Mouse (Mus musculus): Measurements from ENCODE around the gene Cbln3. TPM values are rescaled to one million over a fixed set of nuclear protein-coding genes. Genes with fewer than 3 reads are reported as not detected.

The Cbln3 gene
- total RNA-seq, 2 experiments from 2014 or later, result not detected

DNA sequence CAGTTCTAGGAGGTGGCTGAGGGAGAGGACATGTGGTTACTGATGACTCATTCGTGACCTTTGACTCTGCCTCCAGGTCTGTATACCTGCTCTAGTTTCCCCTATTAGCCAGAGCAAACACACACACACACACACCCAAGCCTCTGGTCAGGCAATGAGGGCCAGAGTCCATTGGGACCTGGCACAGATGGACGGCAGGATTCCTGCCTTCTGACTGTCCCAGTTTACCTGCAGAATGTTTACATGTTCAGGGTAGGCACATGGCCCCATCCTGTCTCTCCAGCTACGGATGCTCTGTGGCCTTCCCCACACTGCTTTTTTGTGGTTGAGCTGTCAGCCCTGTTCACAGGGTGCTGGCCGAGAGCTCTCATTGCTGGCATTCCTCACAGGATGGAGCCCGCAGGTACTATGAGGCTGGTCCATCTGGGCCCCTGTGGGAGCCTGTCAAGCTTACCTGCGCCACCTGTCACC, 2.0 kb downstream of the Cbln3 start:
- no peak for ATAC-seq (replicated peaks; ENCODE audit: poor library complexity, severe bottlenecking)

DNA sequence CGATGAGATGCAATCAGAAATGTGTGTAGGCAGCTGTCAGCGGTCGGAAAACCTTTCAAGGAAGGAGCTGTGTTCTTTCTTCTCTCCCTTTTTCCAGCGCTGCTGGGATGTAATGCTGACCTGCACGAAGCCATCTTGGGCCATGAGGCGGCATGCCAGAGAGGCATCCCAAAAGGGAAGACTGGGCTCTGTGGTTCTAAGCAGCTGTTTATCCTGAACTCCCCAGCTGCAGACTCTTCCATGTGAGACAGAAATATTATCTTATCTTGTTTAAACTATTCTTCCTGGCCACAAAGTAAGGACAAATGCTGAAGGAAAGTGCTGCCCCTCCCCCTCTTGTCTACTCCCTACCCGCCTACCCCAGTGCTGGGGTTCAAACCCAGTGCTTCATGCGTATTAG, 3.2 kb downstream of the Cbln3 start:
- ATAC-seq (replicated peaks; ENCODE audit: poor library complexity, severe bottlenecking), result no peak

DNA sequence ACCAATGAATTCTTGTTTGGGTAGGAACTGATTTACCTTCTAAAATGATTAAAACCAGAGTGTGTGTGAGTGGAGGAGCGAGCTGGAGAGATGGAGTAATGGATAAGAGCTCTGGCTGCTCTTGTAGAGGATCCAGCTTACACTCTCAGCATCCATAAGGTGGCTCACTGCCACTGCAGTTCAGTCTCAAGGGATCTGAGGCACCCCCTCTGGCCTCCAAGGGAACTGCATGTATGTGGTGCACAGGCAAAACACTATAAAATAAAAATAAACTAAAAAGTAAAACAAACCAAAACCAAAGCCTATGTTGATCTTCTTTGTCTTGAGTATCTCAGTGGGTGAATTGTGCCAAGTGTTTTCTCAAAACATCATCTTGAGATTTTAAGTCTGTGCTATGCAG, 4.6 kb downstream of the Cbln3 start:
- peak; percentile 85 for ATAC-seq (replicated peaks; ENCODE audit: poor library complexity, severe bottlenecking)

DNA sequence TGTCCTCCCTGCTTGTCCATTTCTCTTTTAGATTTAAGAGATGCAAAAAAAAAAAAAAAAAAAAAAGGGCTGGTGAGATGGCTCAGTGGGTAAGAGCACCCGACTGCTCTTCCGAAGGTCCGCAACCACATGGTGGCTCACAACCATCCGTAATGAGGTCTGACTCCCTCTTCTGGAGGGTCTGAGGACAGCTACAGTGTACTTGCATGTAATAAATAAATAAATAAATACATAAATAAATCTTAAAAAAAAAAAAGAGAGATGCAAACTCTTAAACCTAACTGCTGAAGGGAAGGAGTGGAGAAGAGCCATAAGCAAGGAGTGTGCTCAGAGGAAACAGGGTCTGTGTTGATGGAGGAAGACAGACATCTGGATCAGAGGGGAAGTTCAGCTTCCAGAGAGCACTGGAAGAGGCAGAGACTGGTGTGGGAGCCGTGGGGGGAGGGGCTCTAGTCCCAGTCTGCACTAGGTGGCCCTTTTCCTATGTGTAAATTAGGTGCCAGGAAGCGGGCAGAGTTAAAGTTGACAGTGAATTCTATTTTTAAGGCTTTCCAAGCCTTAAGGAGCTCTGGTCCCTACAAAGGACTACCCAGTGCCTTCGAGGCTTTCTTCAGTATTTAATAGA, 5.8 kb downstream of the Cbln3 start:
- ATAC-seq (replicated peaks; ENCODE audit: poor library complexity, severe bottlenecking), result no peak

DNA sequence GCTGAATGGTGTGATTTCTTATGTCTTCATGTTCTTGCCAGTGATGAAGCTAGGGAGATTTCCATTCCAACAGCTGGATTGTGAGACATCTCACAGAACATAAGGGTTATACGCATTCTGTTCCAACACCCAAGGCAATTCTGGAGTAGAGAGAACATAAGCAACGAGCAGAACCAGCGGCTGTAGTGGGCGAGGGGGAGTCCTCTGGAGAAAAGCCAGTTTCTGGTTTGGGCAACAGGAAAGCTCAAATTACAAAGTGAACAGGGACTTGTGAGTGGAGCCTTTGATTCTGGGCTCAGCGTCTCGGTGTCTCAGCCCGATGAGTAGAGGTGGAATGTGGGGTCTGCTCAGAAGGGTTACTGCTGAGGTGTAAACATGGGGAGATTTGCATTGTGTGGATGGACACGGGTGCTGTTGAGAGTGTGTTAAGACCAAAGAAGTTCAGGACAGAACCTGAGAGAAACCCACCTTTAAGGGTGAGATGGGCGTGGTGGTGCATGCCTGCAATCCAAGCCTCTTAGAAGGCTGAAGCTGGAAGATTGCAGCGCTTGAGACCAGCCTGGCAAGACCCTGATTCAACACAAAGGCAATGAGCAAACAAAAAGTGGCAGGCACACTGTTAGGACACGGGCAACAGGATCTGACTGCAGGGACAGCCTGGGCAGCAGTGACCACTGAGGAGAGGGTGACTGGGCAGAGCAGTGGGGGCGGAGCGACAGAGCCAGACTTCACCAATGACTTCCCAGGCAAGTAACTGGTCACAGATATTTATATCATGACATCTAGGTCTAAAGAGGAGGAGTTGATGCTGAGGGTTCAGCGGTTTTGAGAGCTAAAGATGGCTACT, 6.5 kb downstream of the Cbln3 start:
- no peak for ATAC-seq (replicated peaks; ENCODE audit: poor library complexity, severe bottlenecking)

DNA sequence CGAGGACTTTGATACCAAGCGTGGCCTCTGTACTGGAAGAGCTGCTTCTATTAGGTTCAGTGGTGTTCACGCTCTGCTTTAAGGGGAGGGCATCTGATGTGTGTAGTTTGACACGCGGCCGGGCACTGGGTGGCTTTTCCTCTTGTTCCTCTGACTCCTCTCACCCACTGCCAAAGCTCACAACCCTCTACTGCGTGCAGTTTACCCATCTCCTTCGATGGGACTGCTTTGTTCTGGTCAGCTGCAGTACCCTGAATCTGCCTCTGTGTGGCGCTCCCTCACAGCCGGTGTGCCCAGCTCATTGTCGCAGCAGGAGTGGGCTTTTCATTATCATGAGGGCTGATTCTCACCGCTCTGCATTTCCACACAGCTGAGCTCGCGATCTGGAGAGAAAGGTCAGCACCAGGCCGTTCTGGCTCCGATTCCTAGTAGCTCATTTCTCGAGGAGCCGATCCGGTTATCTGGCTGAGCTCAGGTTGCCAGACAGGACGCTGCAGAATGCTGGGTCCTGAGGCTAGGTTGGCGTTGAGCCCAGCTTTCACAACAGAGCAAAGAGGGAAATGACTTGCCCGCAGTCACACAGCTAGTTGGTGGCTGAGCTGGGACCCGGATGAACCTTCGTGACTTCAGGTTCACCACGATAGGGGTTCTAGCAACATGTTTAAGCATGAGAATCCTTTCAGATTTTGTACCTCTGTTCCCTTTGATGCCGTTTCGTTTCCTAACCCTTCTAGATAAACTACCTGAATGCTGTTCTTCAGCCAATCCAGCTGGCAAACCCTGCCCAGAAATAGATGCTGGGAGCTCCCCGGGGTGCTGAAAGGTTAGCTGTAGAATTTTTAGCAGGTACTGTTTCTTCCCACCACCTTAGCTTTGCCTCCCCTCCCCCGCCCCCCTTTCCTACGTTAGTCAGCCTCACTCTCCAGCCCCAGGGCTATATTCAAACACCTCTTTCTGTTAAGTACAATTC, 10.2 kb downstream of the Cbln3 start:
- ATAC-seq (replicated peaks; ENCODE audit: poor library complexity, severe bottlenecking), result peak; percentile 87

DNA sequence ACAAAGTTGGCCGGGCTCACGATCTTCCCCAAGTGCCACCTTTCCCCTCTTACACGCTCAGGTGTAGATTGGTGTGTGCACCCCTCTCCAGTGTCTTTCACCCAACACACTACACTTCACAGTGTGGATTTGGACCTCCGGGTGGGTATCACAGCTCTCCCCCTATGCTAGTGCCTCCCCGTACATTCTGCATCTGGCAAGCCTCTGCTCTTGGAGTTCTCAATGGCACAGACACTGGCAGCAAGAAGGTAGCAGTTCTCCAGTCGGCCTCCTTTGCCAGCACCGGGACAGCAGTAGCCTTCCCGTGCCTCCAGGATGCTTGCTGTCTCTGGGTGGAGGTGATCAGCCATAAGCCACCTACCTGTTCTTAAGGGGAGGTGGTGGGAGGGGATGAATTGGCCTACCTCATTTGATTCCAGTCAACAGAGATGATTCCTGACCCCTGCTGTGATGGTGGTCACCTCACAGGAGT, 10.9 kb downstream of the Cbln3 start:
- ATAC-seq (replicated peaks; ENCODE audit: poor library complexity, severe bottlenecking), result no peak

DNA sequence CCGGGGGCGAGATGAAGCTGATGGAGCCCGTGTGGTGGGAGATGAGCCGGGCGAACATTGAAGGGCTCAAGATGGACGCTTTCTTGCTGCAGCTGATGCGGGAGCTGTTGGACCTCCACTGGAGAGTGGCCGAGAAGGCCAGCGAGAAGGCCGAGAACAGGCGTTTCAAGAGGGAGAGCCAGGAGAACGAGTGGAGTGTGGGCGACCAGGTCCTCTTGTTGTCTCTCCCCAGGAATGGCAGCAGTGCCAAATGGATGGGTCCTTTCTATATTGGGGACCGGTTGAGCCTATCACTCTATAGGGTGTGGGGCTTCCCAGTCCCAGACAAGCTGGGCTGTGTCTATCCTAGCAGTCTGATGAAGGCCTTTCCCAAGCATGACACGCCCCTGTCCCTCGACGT, 11.6 kb downstream of the Cbln3 start:
- ATAC-seq (replicated peaks; ENCODE audit: poor library complexity, severe bottlenecking), result no peak

DNA sequence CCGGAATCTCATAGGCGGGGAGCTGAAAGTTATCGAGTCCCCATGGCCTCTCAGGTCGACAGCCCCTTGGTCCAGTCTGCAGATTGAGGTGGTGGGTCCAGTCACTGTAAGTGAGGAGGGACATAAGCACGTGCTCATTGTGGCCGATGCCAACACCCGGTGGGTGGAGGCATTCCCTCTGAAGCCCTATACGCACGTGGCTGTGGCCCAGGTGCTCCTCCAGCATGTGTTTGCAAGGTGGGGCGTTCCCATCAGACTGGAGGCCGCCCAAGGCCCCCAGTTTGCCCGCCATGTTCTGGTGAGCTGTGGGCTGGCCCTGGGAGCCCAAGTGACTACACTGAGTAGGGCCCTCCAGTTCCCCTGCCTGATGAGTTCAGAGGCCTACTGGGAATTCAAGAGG, 12.2 kb downstream of the Cbln3 start:
- ATAC-seq (replicated peaks; ENCODE audit: poor library complexity, severe bottlenecking), result no peak

DNA sequence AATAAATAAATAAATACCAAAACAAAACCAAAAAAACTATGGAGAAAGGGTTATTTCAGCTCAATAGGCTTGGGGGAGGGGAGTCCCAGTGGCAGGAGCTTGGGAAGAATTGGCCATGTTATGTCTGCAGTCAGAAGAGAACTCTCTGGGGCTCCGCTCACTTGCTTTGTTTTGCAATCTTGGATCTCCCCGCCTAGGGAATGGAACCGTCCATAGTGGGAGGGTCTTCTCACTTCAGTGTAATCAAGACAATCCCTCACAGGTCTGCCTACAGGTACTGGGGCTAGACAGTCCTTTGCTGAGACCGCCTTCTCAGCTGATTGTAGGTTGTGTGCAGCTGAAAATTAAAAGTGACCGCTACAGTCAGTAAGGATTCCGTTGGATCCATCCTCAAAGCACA, 14.7 kb downstream of the Cbln3 start:
- ATAC-seq (replicated peaks; ENCODE audit: poor library complexity, severe bottlenecking), result no peak

DNA sequence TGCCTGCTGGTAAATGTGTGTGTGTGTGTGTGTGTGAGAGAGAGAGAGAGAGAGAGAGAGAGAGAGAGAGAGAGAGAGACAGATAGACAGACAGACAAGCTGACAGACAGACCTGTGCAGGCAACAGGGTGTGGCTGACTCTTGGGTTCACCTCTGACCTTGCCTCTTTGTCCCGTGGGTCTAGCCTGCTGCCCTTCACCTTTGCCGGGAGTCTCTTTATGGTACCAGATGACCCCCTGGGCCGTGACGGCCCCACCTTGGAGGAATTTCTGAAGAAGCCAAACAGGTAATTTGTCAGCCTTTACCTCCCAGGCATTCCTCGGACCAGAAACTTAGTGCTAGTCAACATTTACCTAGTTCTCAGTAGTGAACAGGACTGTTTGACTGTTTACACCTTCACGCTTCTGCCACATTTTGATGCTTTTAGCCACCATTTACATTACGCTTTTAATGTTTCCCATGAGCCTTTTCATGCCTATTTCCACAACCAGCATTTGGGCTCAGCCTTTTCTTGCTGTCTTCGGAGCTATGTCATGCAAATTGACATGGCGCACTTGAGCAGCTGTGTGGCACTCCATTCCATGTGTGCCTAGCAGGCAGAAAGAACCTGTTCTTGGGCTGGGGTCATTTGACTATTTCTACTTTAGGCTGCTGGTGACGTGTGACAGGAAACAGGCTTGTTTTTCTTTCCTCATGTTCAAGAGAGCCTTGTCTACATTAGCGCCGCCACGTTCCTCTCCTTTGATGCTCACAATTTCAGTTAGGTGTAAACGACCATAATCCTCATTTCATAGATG, 15.8 kb downstream of the Cbln3 start:
- no peak for ATAC-seq (replicated peaks; ENCODE audit: poor library complexity, severe bottlenecking)

DNA sequence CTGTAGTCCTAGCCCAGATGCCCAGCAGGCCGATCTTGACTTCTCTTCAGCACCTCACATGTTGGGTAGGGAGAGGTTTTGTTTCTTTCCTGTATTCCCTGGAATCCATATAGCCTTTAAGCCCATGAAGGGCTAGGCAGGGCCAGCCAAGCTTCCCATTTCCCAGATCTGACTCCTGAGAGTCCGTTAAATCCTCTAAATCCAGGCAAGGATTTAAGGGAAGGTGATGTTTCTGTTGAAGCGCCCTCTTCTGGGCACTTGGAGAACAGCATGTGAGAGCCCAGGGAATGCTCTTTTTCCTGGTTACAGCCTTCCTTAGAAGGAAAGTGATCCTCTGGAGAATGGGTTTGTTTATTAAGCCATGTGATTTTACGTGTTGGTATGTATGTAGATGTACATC, 17.2 kb downstream of the Cbln3 start:
- ATAC-seq (replicated peaks; ENCODE audit: poor library complexity, severe bottlenecking), result no peak; the same call in 1 of the 2 replicates

DNA sequence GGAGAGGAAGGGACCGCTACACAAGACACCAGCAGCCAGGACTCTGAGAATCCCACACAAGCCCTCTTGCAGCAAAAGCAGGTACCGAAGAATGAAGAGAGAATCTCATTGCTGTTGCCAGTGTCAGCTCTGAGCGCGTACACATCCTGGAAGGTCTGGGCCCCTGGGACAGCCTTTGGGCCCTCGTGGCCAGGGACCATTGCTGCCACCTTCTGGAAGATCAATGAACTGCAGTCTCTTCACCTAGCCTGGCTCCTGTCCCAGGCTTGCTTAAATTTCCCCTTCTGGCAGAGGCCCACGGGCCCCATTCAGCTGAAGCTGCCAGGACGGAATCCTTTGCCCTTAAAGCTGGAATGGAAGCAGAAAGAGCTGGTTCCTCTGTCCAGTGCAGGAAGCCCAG, 20.4 kb downstream of the Cbln3 start:
- peak; percentile 95 for ATAC-seq (replicated peaks; ENCODE audit: poor library complexity, severe bottlenecking)

DNA sequence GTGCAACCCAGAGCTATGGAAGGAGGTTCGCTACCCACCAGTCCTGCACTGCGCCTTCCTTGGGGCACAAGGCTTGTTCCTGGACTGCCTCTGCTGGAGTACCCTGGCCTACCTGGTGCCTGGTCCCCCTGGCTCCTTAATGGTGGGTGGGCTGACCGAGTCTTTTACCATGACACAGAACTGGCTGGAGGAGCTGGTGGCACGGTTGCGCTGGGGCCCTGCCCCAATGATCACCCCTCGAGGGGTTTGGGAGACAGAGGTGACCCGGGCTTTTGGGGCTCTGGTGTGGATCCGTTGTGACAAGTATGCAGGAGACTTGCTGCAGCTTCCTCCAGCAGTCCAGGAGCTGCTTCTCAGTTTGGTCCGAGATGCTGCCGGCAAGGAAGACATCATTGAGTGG, 21.2 kb downstream of the Cbln3 start:
- ATAC-seq (replicated peaks; ENCODE audit: poor library complexity, severe bottlenecking), result no peak

DNA sequence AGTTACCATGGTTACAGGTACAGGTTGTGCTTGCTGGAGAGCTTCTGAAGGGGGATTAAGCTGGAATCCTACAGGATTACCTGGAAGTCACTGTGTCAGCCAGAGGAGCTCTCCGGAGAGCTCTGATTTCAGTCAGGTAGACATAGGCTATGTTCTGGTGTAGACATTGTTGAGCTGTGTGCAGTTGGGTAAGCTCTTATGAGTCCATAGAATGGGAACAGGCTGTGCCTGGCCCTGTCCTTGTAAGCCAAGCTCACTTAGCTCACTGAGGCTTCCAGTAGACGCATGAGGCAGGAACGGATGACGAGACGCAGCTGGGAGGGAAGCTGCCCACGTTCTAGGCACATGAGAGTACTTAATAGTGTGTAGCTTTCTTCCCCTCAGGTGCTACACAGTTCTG, 22.0 kb downstream of the Cbln3 start:
- no peak for ATAC-seq (replicated peaks; ENCODE audit: poor library complexity, severe bottlenecking)

DNA sequence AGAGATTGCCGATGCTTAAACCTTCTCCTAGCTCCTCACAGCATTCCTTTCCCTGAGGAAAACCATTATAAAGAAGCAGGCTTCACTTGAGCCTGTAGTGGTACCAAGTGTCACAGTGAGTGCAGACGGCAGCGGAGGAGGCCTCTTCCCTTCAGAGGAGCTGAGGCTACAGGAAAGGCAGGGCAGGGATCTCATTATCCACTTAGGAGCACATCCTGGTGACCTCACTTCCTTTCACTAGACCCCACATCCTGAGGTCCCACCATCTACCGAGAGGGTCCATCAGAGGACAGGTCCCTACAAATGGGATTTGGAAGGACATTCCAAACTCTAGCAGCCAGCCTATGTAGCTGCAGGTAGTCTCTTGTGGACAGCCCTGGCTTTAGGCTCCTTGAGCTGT, 26.6 kb downstream of the Cbln3 start:
- no peak for ATAC-seq (replicated peaks; ENCODE audit: poor library complexity, severe bottlenecking)

DNA sequence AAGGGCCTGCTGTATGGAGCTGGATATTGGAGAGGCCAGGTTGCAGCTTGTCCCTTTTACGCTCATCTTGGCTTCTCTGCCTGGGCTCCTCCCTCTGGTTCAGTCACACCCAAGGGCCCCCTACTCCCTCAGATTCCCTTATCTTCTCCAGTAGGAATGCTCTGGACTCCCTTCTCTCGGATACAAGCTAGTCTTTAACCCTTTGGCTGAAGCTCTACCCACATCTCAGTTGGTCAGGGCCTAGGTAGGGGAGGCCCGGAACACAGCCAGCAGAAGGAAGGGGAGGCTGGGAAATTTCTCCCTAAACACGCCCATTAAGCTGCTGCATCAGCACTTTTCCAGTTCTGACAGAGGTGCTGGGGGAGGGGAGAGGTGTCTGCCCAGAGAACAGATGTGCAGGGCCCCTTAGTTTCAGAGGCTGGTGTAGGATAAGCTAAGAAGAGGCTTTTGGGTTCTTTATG, 29.1 kb downstream of the Cbln3 start:
- ATAC-seq (replicated peaks; ENCODE audit: poor library complexity, severe bottlenecking), result no peak

DNA sequence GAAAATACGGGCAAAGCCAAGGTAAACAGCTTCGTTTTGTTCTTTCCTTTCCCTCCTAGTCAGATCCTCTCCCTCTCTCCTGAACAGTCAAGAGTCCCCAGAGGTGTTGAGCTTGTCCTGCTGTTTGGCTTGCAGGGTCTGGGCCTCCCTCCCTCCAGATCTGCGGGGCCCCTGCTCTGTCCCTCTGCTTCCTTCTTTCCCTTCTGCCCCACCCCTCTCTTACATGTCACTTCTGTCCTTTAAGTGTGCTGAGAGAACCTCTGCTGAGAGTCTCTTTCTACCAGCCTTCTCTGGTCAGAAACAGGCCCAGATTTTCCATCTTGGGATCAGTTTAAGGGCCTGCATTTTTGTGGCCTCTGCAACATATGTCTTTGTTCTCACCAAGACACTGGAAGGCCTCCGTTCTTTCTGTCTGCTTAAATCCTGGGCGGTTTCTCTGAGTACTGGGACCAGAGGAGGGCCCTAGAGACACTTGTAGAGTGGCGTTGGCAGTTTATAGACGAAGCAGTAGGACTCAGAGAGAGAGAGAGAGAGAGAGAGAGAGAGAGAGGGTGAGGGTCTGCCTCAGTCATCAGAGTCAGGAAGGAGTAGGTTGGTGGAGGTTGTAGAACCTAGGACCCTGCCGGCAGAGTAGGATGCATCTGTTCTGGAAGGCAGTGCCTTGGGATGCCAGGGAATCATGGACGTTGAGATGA, 29.6 kb downstream of the Cbln3 start:
- ATAC-seq (replicated peaks; ENCODE audit: poor library complexity, severe bottlenecking), result peak; percentile 60

DNA sequence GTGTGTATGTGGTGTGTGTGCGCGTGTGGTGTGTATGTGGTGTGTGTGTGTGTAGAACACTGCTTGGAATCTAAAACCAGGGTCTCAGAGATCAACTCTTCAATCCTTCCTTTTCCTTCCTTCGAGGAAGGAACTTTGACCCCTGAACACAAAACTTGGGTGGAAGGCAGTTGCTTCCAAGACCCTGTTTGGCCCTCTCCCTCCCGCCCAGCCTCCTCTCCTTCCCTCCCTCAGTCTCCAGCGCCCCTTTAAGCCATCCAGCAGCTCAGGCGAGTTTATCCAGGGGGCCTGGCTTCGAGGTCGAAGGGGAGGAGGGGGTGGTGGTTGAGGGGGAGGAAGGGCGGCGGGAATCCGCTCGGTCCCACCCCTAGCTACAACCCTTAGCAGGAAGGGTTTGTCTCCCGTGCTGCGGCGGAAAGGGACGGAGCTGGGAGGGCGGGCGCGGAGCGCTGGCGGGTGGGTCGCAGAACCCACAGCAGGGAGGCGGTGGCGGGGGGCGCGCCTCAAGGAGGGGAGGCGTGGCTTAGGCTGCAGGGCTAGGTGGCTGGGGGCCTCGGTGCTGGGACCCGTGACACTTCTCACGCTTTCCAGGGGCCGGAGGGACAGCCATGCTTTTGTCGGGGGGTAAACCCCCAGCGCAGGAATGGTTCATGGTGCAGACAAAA, 30.4 kb downstream of the Cbln3 start, which contains the start of gene Nynrin:
Nynrin (plus strand) TSS at position 390 of the 665 bp plus-strand sequence.
- peak; percentile 87 for ATAC-seq (replicated peaks; ENCODE audit: poor library complexity, severe bottlenecking)

Data from granulocyte monocyte progenitor cell, adult 5-6 weeks (primary cell).